Mouse (Mus musculus) embryonic facial prominence, embryonic 10.5 days (tissue): ENCODE measurements around the gene March10. TPM values are rescaled to one million over a fixed set of nuclear protein-coding genes. Genes with fewer than 3 reads are reported as not detected.

ENCODE experiments used
- DNase-seq: peaks from one replicate; pipeline ENCODE4 v3.0.0-alpha.2; 2017; ENCODE audit warnings: low spot score
- H3K27ac ChIP-seq: fragments of 300-500 bp; sonication (generic); replicated peaks from 2 replicates; pipeline ENCODE4 v1.5.1; 2016; ENCODE audit warnings: mild to moderate bottlenecking
- H3K27me3 ChIP-seq: fragments of 300-500 bp; sonication (generic); replicated peaks from 2 replicates; pipeline ENCODE4 v1.6.1; 2016; ENCODE audit warnings: low read depth, mild to moderate bottlenecking; ENCODE audit not compliant: poor library complexity, severe bottlenecking
- H3K36me3 ChIP-seq: fragments of 300-500 bp; sonication (generic); replicated peaks from 2 replicates; pipeline ENCODE4 v1.6.1; 2016; ENCODE audit warnings: mild to moderate bottlenecking, moderate library complexity
- H3K4me1 ChIP-seq: fragments of 300-500 bp; sonication (generic); 2 replicates; pipeline ENCODE4 v1.6.1; 2016
- H3K4me3 ChIP-seq: fragments of 300-500 bp; sonication (generic); 2 replicates; pipeline ENCODE4 v1.5.1; 2016; ENCODE audit warnings: mild to moderate bottlenecking, moderate library complexity
- H3K9me3 ChIP-seq: fragments of 300-500 bp; sonication (generic); 2 replicates; pipeline ENCODE4 v1.6.1; 2016; ENCODE audit warnings: mild to moderate bottlenecking
- WGBS: fragments of 180-500 bp; shearing (Covaris S2); methylation state at CpG from one replicate; pipeline ENCODE4 v1.1.7; 2016; 5-methylcytosine and 5-hydroxymethylcytosine counted together
- polyA plus RNA-seq: library from polyadenylated mRNA; unstranded; fragments of >200 nt; fragmentation: Nextera tagmentation; extraction: Ambion mirVana; gene quantifications from 2 replicates; pipeline ENCODE4 v1.2.1, GENCODE M21; 2016

March10 gene
- polyA plus RNA-seq, 1 experiment from 2014 or later: 0.06 TPM

DNA sequence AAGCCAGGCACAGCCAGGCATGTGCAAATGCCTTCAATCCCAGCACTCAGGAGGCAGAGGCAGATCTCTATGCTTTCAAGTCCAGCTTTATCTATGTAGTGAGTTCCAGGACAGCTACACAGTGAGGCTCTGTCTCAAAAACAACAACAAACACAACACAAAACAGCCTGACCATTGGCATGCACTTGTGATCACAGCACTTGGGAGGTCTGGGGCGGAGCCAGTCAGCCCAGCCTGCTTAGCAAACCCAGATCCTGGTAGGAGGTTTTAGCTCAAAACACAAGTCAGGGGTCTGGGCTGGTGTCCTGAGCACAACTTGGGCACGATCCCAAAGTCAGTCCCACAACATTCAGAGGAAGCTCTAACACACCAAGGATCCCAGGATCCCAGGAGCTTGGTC, 18.2 kb upstream of the March10 start:
- H3K4me3 ChIP-seq: no peak overlapping the region
- H3K27ac ChIP-seq: no peak overlapping the region
- 63% methylated on average over 2 of the region's 2 CpGs for WGBS
- no peaks in the 10 kb centered on the region for H3K27me3 ChIP-seq
- H3K4me1 ChIP-seq: peaks cover 21% of the 10 kb centered on the region
- no peaks in the 10 kb centered on the region for H3K36me3 ChIP-seq
- no peaks in the 10 kb centered on the region for H3K9me3 ChIP-seq
- DNase-seq: peak; percentile 6

DNA sequence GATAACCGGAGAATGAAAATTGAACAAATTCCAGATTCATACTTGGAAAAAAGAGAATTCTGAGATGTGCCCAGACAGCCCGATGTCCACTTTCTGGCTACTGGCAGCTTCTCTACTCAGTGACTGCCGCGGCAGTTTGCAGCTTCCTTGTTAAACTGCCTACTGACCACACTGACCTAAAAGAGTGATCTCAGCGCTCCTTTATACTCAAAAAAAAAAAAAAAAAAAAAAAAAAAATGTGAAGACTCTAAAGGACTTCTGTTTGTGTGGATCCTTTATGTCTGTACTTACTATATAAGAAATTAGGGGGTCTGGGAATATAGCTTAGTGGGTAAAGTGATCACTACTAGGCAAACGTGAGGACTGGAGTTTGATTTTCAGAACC, 17.8 kb upstream of the March10 start:
- H3K4me3 ChIP-seq: no peak overlapping the region
- H3K4me1 ChIP-seq: peaks cover 25% of the 10 kb centered on the region
- peak; percentile 2 for DNase-seq

DNA sequence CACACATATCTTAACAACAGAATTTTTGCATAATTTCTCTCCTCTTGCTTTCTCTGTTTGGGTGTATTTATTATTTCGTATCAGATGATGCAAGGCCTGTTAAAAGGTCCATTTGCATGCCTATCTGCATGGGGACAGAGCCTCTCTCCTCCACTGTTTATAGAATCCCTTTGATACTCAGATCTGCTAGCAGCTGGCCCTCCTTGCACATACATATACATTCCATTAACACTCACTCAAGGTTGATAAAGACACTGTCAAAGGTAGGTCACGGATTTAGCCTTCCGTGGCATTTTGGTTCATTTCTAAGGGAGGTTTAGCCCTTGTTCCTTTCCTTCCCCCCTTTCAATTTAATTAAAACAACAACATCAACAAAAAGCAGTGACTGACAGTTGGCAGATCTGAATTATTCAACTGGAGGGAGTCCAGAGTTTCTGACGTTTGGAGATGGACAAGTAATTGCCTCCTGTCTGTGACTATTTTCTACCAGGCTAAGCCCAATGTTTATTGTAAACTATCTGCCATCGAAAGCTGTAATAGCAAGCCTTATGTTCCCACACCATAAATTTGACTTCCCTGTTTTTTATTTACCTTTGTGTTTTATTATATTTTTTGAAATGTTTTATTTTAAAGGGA, 17.3 kb upstream of the March10 start:
- H3K4me1 ChIP-seq: peaks cover 31% of the 10 kb centered on the region
- H3K4me3 ChIP-seq: no peak overlapping the region
- peak; percentile 4 for DNase-seq
- H3K27me3 ChIP-seq: no peaks in the 10 kb centered on the region
- H3K9me3 ChIP-seq: no peaks in the 10 kb centered on the region
- WGBS: 60% methylated on average over 5 of the region's 5 CpGs
- H3K27ac ChIP-seq: no peak overlapping the region
- H3K36me3 ChIP-seq: no peaks in the 10 kb centered on the region

More for the DNA sequence above, 17.8 kb upstream of the March10 start:
- Histone ChIP-seq H3K27me3 (no peaks in the 10 kb centered on the region), H3K36me3 (no peaks in the 10 kb centered on the region), H3K9me3 (no peaks in the 10 kb centered on the region), H3K27ac (no peak overlapping the region)
- whole genome bisulfite sequencing: 70% methylated on average over 6 of the region's 6 CpGs

DNA sequence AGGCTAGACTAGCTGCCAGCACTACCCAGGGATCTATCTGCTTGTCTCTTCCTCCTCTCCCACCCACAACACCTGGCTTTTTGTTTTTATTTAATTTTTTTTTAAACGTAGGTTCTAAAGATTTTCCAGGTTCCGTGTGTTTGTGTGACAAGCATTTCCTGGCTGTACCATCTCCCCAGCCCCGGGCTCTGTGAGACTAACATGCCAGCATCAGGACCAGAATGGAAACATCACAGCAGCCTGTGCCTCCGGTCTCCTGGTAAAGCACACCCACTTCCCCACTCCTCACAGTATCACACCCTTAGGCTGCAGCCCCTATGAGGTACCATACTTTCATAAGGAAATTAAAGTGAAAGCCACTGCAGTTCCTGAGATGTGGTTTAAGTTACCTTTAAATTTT, 16.1 kb upstream of the March10 start:
- no peaks in the 10 kb centered on the region for H3K27me3 ChIP-seq
- DNase-seq: no peak
- no peak overlapping the region for H3K27ac ChIP-seq
- no peaks in the 10 kb centered on the region for H3K9me3 ChIP-seq
- no peaks in the 10 kb centered on the region for H3K36me3 ChIP-seq
- 62% methylated on average over 4 of the region's 4 CpGs for whole genome bisulfite sequencing
- H3K4me3 ChIP-seq: no peak overlapping the region
- peaks cover 40% of the 10 kb centered on the region for H3K4me1 ChIP-seq

GRCm38 (mm10) chr11:105470896-105471295, 14.4 kb upstream of the March10 start:
- H3K36me3 ChIP-seq: no peaks in the 10 kb centered on the region
- no peaks in the 10 kb centered on the region for H3K27me3 ChIP-seq
- 90% methylated on average over 4 of the region's 4 CpGs for WGBS
- H3K4me1 ChIP-seq: peaks cover 51% of the 10 kb centered on the region
- H3K9me3 ChIP-seq: no peaks in the 10 kb centered on the region
- H3K27ac ChIP-seq: no peak overlapping the region
- no peak overlapping the region for H3K4me3 ChIP-seq
- DNase-seq: peak; percentile 6

- DNase-seq: peak; percentile 6
Observed at GRCm38 (mm10) chr11:105469561-105469960, 13.0 kb upstream of the March10 start.

DNA sequence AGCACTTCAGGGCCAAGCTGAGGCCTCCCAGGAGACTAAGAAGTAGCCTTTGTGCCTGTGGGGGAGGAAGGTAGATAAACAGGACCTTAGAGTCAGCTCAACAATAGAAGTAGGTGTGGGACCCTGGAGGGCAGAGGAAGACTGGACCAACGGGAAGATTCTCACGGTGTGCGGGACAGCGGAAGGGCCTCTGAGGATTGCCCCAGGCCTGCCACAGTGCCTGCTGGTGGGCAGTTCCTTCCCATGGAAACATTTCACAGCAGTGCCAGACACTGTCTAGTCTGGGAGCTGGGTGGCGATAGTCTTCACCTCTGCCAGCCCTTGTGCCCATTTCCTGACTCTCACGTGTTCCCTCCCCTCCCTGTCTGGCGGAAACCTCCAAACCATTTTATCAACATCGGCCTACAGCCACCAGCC, 12.6 kb upstream of the March10 start:
- no peaks in the 10 kb centered on the region for H3K27me3 ChIP-seq
- H3K27ac ChIP-seq: peak overlapping the region; percentile 52; the same call in 1 of the 2 replicates
- peaks cover 51% of the 10 kb centered on the region for H3K4me1 ChIP-seq
- no peaks in the 10 kb centered on the region for H3K36me3 ChIP-seq
- H3K4me3 ChIP-seq: no peak overlapping the region
- DNase-seq: peak; percentile 9
- WGBS: 69% methylated on average over 8 of the region's 8 CpGs
- H3K9me3 ChIP-seq: no peaks in the 10 kb centered on the region

More at GRCm38 (mm10) chr11:105469561-105469960, 13.0 kb upstream of the March10 start:
- H3K9me3 ChIP-seq: no peaks in the 10 kb centered on the region
- no peak overlapping the region for H3K4me3 ChIP-seq
- peaks cover 51% of the 10 kb centered on the region for H3K4me1 ChIP-seq
- no peaks in the 10 kb centered on the region for H3K36me3 ChIP-seq
- WGBS: 82% methylated on average over 4 of the region's 4 CpGs
- no peaks in the 10 kb centered on the region for H3K27me3 ChIP-seq
- H3K27ac ChIP-seq: peak overlapping the region; percentile 52; the same call in 1 of the 2 replicates

GRCm38 (mm10) chr11:105468436-105468835, 11.9 kb upstream of the March10 start:
- no peak overlapping the region for H3K27ac ChIP-seq
- no peak overlapping the region for H3K4me3 ChIP-seq
- no peaks in the 10 kb centered on the region for H3K9me3 ChIP-seq
- no peaks in the 10 kb centered on the region for H3K27me3 ChIP-seq
- peaks cover 48% of the 10 kb centered on the region for H3K4me1 ChIP-seq
- no peak for DNase-seq
- WGBS: 73% methylated on average over 5 of the region's 5 CpGs
- no peaks in the 10 kb centered on the region for H3K36me3 ChIP-seq

DNA sequence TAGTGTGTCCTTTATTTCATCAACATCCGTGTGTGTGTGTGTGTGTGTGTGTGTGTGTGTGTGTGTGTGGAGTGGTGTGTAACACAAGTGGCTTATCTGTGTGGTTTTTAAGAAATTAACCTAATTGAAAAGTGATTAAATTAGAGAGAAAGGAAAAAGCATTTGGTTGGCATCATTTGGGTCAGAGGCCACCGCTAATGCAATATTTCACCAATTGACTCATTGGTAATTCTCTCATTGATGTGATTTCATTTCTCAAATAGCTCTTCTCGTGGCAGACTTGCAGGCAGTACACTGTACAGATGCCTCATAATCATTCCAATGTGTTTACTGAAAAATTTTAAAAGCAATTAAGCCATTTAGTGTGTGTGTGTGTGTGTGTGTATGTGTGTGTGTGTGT, 11.3 kb upstream of the March10 start:
- no peaks in the 10 kb centered on the region for H3K9me3 ChIP-seq
- H3K27me3 ChIP-seq: no peaks in the 10 kb centered on the region
- 71% methylated on average over 3 of the region's 3 CpGs for WGBS
- H3K36me3 ChIP-seq: no peaks in the 10 kb centered on the region
- 0 out of 2 replicates have a peak overlapping the region, but pooled peaks have one; percentile 49 for H3K27ac ChIP-seq
- H3K4me3 ChIP-seq: no peak overlapping the region
- H3K4me1 ChIP-seq: peaks cover 48% of the 10 kb centered on the region
- no peak for DNase-seq

- WGBS: 48% methylated on average over 9 of the region's 9 CpGs
- peak overlapping the region; percentile 49 for H3K27ac ChIP-seq
Observed at GRCm38 (mm10) chr11:105467266-105467665, 10.7 kb upstream of the March10 start.

DNA sequence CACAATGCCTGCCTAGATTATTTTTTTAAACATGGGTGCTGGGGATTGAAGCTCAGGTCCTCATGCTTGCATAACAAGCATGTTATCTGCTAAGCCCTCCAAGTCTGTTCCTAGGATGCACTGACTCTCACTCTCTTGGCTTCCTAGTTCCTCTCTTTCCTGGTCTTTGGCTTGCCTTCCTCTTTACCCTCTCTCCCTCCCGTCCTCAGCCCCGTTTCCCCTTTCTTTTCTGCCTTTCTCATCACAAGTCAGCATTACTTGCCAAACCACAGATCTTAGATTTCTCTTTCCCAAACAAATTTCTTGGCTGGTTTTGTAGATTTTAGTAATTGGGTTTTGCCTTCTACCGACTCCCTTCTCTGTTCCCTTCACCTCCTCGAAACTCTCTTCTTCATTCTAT, 10.2 kb upstream of the March10 start:
- Histone ChIP-seq H3K4me3 (no peak overlapping the region), H3K36me3 (no peaks in the 10 kb centered on the region), H3K4me1 (peaks cover 39% of the 10 kb centered on the region), H3K27ac (peak overlapping the region; percentile 49; the same call in 1 of the 2 replicates), H3K9me3 (no peaks in the 10 kb centered on the region), H3K27me3 (no peaks in the 10 kb centered on the region)
- 75% methylated on average over 4 of the region's 4 CpGs for WGBS
- no peak for DNase-seq

More at GRCm38 (mm10) chr11:105467266-105467665, 10.7 kb upstream of the March10 start:
- H3K27me3 ChIP-seq: no peaks in the 10 kb centered on the region
- H3K4me3 ChIP-seq: no peak overlapping the region
- no peaks in the 10 kb centered on the region for H3K9me3 ChIP-seq
- peaks cover 43% of the 10 kb centered on the region for H3K4me1 ChIP-seq
- no peaks in the 10 kb centered on the region for H3K36me3 ChIP-seq
- peak; percentile 38 for DNase-seq

DNA sequence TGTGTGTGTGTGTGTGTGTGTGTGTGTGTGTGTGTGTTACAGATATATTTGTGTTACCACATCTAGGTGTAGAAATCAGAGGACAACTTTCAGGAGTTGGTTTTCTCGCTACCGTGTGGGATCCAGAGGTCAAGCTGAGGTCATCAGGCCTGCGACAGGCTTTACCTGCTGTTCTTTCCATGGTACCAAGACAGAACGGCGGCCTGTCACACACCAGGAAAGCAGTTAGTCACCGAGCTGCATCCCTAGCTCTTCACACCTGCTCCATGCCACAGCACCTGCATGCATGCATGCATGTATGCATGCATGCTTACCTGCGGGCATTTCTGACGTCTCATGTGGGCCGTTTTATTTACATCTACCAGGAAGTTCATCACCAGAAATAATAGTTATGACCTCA, 9.0 kb upstream of the March10 start:
- 70% methylated on average over 9 of the region's 9 CpGs for WGBS
- H3K27me3 ChIP-seq: no peaks in the 10 kb centered on the region
- peaks cover 39% of the 10 kb centered on the region for H3K4me1 ChIP-seq
- H3K36me3 ChIP-seq: no peaks in the 10 kb centered on the region
- no peak overlapping the region for H3K27ac ChIP-seq
- DNase-seq: peak; percentile 8
- H3K4me3 ChIP-seq: no peak overlapping the region
- H3K9me3 ChIP-seq: no peaks in the 10 kb centered on the region

GRCm38 (mm10) chr11:105464430-105464967, 8.0 kb upstream of the March10 start:
- H3K27me3 ChIP-seq: no peaks in the 10 kb centered on the region
- 81% methylated on average over 8 of the region's 8 CpGs for WGBS
- H3K9me3 ChIP-seq: no peaks in the 10 kb centered on the region
- no peaks in the 10 kb centered on the region for H3K36me3 ChIP-seq
- DNase-seq: peak; percentile 5
- H3K4me1 ChIP-seq: peaks cover 40% of the 10 kb centered on the region
- no peak overlapping the region; the same call in 1 of the 2 replicates for H3K27ac ChIP-seq
- no peak overlapping the region for H3K4me3 ChIP-seq
